Mouse (Mus musculus): Measurements from ENCODE around the gene Rmnd5a. TPM values are rescaled to one million over a fixed set of nuclear protein-coding genes. Genes with fewer than 3 reads are reported as not detected.

The Rmnd5a gene
- total RNA-seq, 2 experiments from 2014 or later = 66.8 to 74.7 TPM

DNA sequence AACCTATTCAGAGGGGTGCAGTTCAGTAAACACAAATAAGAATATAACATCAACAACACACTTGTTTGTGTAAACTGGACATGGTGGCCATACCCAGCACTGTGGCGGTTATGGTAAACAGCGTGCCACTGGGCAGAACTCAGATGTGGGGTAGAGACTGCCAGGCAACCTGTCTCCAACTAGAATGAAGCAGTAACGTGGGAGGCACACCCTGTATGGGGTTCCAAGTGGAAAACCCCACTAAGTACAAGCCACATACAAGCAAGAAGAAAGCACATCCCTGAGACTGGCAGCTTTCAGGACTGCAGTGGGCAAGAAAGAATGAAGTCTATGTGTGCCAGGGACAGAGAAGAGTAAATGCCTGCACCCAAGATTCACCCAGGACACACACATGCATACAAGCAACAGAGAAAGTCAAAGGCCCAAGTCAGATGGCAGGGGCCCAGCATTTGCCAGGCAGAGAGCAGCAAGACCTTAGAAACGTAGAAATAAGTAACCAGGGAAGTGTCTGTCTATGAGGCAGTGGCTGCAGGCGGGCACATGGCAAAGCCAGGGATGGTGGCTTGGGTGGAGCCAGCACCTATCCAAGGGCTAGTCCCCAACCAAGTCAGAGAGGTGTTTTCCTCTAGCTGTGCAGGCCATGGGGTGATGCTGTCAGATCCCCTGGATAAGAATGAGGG is 68.3 kb downstream of the Rmnd5a start:
- no peak for DNase-seq

DNA sequence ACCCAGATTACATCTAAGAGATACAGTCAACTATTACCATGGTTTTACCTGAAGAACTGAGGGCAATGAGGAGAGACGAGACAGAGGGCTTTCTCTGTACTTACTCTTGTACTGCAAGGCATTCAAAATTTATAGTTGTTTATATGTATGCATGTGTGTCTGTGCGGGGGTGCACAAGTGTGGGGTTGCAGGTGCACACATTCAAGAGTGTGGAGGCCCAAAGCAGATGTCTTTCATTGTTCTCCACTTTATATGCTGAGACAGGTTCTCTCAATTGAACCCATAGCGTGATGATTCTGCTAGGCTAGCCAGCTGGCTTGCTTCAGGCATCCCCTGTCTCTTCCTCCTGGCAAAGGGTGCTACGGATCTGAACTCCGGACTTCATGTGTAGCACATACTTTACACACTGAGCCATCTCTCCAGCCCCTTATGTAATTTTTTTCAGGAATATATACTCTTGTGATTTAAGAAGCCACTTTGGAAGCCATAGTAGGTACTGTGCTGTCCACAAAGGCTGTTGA is 69.3 kb downstream of the Rmnd5a start:
- DNase-seq = no peak

DNA sequence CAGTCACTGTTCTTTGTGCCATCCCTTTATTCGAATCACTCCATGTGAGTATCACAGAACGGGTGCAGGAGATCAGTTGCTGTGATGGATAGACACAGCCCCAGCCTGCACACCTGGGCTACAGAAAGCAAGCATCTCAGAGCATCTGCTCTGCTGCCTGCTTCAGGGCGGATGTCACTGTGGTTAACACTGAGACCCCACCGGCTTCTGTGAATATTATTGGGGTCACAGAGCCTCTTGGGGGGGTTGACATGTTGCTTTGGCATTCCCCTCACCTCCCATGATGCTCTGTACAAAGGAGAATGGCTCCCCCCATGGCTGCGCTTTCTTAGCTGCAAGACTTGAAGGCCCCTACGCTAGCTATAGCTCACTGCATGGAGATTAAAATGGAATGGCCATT is 71.0 kb downstream of the Rmnd5a start:
- DNase-seq = no peak

DNA sequence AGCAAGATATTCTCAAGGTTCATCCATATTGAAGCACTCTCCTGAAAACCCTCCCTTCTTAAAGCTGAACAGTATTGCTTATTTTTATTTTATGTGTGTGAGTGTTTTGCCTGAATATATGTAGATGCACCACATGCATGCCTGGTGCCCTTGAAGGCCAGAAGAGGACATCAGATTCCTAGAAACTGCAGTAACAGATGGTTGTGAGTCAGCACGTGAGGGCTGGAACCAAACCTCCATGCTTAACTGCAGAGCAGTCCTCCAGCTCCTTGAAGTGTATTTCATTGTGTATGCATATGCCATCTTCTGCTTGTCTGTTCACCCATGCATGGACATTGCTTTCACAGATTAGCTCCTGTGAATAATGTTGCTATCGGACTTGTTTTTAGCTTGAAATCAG is 76.4 kb downstream of the Rmnd5a start:
- no peak for DNase-seq

DNA sequence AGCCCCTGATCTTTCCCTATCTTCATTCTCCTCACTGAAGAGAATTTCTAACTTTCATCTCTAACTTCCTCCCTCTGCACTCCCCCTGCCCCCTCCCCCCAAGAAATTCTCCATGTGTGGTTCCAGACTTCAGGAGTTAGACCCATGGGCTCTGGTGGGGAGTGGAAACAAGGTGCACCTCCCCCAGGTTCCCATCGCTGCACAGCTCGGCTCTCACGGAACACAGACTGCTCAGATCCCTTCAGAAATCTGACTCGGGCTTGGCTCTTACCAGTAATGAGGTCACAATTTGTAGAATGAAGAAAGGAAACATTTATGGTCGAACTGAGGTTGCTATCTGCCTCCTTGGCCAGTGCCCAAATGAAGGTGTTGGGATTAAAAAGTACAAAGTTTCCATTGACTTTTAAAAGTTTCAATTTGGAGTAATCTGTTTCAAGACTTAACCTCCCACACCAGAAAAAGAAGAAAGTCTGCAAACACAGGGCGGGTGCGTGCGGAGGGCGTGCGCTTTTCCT is 79.2 kb downstream of the Rmnd5a start:
- DNase-seq = no peak

DNA sequence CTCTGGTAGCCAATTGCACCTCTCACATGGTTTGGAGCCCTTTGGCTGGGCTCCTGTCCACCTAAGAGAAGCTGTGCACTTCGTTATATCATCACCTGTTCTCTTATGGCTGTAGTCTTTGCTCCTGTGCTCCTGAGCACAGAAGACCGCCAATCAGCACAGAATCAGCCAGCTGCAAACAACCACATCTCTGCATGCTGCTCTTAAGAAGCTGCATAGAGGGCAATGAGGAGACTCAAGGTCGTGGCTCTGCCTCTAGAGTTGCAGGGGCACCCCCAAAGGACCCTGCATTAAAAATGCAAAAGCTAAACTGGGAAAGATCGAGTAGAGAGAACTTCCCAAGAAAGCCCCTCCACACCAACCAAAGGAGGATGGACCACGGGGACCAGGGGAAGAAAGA is 79.7 kb downstream of the Rmnd5a start:
- no peak for DNase-seq

DNA sequence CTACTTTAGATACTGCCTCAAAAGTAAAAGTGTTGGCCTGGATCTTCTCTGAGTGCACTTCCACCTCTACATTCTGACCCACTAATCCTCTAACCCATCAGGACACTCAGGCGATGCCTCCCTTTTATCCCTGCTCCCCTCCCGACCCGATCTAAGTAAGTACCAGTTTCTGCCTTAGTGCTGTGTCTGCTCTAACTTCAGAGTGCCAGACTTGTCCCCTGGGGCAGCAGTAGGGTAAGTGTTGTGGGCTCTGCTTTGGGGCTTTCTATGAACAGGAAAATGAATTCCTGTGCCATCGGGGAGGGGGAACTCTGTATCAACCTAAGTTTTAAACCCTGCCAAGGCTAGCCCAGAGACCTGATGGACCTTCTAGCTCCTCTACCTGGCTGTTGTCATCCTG is 80.2 kb downstream of the Rmnd5a start:
- no peak for DNase-seq

DNA sequence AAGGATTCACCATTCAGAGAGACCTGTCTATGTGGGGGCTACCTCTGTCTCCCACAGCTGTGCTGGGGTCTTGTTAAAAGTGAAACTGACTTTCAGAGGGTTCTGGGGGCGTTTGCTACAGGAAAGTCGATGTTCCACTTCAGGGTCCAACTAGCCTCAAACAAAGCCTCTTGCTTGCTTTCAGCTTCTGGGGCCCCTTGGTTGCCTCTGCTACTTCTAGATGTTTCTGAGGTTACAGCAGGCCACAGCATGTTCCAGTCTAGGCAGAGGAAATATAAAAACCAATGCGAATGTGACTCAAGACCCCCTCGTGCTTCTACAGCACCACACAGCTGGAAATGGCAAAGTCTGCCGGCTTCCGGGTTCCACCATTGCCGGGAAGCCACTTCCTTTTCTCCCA is 82.9 kb downstream of the Rmnd5a start:
- DNase-seq = no peak

DNA sequence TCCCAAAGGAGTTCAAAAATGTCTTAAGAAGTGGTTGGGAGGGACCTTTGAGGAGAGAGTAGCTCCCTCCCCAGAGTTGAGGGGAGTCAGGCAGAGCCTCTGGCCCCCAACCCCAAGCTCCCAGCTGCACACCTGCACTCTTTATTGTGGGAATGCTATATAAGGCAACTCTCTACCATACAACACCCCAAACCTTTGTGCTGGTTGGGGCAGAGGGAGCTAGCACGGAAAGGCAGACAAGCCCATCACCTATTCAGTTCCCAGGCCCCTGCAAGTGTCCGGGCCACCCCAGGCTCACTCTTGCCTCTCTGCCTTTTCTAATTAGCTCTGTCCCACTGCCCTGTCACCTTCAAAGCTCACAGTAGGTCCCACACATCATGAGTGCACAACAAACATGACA is 86.7 kb downstream of the Rmnd5a start:
- no peak for DNase-seq

DNA sequence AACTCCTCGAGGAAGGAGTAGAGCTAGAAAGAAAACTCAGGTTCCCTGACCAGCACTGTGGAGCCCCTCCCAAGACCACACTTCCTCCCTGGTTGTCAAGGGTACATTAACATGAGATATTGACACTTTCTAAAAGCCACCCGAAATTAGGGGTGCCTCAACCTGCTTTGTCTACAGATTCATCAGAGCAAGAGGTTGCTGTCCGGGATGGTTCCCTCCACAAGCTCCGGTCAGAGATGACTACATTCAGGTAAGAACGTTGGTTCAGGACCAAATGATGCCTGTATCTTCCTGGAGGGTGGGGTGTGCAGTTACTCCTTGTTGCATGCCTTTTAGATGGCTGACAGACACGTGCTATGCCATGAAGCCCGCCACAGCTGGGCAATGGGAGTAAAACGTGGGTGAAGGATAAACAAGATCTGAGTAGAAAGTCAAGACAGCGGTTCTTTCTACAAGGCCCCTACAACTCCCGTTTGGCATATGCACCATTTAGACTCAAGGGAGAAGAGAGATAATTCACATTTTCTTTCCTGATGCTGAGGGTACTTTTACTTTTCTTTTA is 87.5 kb downstream of the Rmnd5a start:
- no peak for DNase-seq

DNA sequence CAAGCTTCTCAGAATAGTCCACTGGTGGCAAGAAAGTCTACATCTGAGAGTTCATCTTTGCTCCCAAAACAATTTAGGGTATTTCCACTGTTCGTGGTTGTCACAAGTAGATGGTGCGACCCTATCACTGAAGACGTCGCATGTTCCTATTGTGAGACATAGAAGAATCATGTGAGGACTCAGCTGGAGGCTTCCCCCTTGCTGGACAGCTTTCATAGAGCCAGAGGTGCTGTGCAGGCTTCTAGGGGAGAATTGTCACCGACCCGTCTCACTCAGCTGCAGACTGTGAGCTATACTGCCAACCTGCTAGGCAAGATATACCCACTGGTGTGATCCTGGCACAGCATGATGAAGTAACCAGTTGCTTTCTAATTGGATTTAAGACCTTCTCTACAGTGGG is 88.2 kb downstream of the Rmnd5a start:
- no peak for DNase-seq

DNA sequence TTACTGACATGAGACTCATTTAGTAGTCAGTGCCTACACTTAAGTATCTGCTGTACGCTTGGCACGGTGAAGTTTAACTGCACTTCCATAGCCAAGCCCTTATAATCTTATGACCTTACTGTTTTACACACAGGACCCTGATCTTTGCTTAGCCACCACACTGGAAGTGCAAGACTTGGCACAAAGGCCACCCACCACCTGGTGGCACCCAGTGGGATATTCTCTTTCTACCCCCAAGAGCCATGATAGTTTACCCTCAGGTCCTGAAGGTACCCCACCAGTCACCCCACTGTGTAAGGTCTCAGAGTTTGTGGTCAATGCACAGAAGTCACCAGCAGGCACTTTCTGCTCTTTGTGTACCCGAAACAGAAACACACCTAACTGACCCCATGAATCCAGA is 89.2 kb downstream of the Rmnd5a start:
- DNase-seq = no peak

DNA sequence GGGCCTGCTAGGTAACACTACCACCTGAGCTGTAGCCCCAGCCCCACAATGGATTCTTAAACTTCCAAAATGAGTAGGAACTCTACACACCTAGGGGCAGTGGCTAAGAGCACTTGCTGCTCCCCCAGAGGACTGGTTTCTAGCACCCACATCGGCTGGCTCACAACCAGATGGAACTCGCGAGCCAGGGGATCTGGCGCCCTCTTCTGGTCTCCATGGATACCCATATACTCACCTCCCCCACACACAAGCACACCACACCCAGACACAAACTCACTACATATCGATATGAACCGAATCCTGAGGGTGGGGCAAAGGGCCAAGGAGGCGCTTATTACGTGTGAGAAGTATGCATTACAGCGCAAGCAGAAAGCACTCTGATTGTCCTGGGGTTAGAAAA is 92.4 kb downstream of the Rmnd5a start:
- DNase-seq = no peak

DNA sequence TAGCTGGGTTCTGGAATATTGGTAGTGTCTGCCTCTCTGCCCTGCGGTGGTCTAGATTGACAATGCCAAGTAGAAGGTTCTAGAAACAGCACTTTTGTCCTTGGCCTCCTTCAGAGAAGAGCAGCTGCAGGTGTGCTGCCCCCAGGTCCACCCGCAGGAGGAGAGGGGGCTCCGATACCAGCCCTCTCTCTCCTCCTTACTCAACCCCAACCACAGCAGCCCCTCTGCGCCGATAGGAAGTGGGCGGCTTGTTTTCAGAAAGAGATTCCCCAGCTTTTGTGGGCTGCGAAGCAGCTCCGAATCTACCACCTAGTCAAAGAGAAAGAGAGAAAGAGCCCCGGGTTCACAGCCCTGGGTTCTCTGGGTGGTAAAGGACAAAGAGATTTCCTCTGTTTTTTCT is 99.3 kb downstream of the Rmnd5a start:
- DNase-seq = no peak

DNA sequence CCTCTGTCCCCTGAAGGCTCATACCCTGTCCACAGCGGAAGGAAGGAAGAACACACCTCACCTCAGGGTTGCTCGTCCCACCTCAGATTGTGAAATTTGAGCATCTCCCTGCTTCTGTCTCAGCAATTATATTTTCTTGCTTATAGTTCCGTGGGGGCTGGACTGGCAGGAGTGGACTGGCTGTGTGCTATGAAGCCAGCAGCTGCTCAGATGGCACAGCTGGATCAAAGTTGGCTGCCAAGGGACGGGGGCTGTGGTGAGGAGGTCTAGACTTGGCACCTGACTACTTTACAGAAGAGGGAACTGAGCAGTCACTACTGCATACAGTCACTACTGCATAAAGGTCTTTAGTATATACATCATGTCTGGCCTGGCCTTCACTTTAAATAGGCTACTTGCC is 101.1 kb downstream of the Rmnd5a start:
- DNase-seq = no peak

DNA sequence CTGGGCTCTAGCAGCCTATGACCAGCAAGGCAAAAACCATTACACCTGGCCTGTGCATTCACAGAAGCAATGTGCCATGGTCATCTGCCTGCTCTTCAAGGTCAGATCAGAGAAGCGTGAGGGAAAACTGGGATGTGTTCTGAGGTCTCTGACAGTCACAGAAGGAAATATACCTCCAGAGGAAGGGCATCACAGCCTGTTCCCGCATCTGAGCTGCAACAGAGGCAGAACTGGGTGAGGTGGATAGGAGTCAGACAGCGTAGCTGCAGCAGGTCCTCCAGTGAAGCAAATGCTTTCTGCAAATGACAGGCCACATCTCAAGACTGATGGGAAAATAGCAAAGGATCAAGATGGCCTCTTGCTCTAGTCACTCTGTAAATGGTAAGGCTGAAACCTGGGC is 101.5 kb downstream of the Rmnd5a start:
- no peak for DNase-seq

Other genes starting within 250 kb of the Rmnd5a start
- not detected for gene Fabp1, start 240.8 kb downstream of the Rmnd5a start, total RNA-seq (2021)
- gene Krcc1, start 169.0 kb downstream of the Rmnd5a start, total RNA-seq (2021) = 10 to 100 TPM; 60.6 to 63.9 TPM
- gene Smyd1, start 118.4 kb downstream of the Rmnd5a start, total RNA-seq (2021) = 100 to 1,000 TPM; 337 to 360 TPM
- gene Cd8b1, start 117.8 kb downstream of the Rmnd5a start, total RNA-seq (2021) = 1 to 10 TPM in 1 of 2 experiments, not detected in 1; 1.8 TPM
- gene Cd8a, start 67.2 kb downstream of the Rmnd5a start, total RNA-seq (2021) = 1 to 10 TPM in 1 of 2 experiments, under 1 TPM in 1; 0.20 to 2.6 TPM
- gene Rnf103, start 53.3 kb upstream of the Rmnd5a start, total RNA-seq (2021) = 10 to 100 TPM; 24.5 to 25.0 TPM
- gene Chmp3, start 103.2 kb upstream of the Rmnd5a start, total RNA-seq (2021) = 10 to 100 TPM; 52.0 to 56.6 TPM
- gene Kdm3a, start 192.4 kb upstream of the Rmnd5a start, total RNA-seq (2021) = 10 to 100 TPM; 17.4 to 21.0 TPM